Mouse (Mus musculus): Measurements from ENCODE around the gene Dph5. TPM values are rescaled to one million over a fixed set of nuclear protein-coding genes. Genes with fewer than 3 reads are reported as not detected.
"Not testable (repeated sequence)": the region's sequence is repeated elsewhere in the genome, so short reads cannot be mapped to it uniquely, and the experiment has no call there.

The Dph5 gene
- polyA plus RNA-seq, 1 experiment from 2014 or later, result 35.1 TPM

DNA sequence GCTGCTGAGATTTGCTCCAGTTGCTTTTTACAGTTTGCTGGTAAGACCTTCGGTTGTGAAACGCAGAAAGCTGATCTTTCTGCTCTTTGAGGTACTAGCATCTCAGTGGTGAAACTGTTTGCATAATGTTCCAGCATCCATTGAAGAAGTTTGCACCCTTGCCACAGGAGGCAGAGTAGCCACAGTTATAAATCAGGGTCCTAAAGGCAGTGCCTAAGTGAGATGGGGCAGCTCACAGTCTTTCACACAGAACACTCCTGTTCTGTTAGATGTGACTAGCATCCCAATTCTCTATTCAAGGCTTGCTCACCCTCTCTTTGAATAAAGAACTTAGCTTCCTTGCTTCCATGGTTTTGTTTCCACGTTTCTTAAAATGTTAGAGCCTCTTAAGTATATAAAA lies 17.4 kb downstream of the Dph5 start:
- Histone ChIP-seq H3K9me3 (no peaks in the 10 kb centered on the region), H3K4me3 (no peak overlapping the region), H3K27ac (no peak overlapping the region), H3K4me1 (no peaks in the 10 kb centered on the region), H3K36me3 (replicated peaks) (peaks cover 45% of the 10 kb centered on the region), H3K27me3 (ENCODE audit: poor library complexity, severe bottlenecking) (no peaks in the 10 kb centered on the region)
- no peak for DNase-seq (ENCODE audit: extremely low spot score, low spot score)
- 91% methylated on average over 3 of the region's 3 CpGs for WGBS

DNA sequence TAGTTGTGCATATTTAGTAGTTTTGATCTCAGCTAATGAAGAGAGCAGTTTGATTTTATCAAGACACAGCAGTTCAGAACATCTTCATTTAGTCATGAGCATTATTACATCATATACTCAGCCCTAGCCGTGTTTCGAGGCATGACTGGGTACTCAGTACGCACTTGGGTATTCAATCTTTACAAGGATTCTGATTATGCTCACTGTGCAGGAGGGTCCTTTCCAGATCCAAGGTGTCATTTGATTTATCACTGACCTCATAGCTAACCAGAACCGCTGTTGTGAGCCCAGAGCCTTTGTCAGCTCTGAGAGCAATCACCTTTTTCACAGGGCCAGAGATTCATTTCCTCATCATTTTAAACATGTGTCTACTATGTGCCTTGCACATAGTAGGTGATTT lies 17.9 kb downstream of the Dph5 start:
- Histone ChIP-seq H3K9me3 (no peaks in the 10 kb centered on the region), H3K27me3 (ENCODE audit: poor library complexity, severe bottlenecking) (no peaks in the 10 kb centered on the region), H3K4me1 (no peaks in the 10 kb centered on the region), H3K36me3 (replicated peaks) (peaks cover 43% of the 10 kb centered on the region), H3K27ac (no peak overlapping the region), H3K4me3 (no peak overlapping the region)
- DNase-seq (ENCODE audit: extremely low spot score, low spot score), result no peak
- 93% methylated on average over 4 of the region's 4 CpGs for WGBS

DNA sequence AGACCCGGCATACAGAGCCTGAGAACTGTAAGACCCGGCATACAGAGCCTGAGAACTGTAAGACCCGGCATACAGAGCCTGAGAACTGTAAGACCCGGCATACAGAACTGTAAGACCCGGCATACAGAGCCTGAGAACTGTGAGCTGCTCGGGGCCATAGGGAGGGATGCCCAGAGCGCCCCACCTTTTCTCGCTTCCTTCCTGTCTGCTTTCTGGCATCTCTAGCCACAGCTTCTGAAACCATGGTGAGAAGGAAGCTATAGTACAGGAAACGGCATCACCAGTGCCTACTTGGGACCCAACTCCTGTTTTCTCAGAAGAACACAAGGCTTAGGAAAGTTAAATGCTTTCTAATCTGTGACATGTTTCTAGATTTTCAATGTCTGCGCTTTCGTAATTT lies 19.8 kb downstream of the Dph5 start:
- not testable (repeated sequence) for DNase-seq (ENCODE audit: extremely low spot score, low spot score); H3K27me3 ChIP-seq (ENCODE audit: poor library complexity, severe bottlenecking); H3K27ac ChIP-seq; H3K4me1 ChIP-seq; H3K4me3 ChIP-seq; H3K9me3 ChIP-seq
- WGBS, result 97% methylated on average over 10 of the region's 11 CpGs
- H3K36me3 ChIP-seq (replicated peaks), result peaks cover 31% of the 10 kb centered on the region

DNA sequence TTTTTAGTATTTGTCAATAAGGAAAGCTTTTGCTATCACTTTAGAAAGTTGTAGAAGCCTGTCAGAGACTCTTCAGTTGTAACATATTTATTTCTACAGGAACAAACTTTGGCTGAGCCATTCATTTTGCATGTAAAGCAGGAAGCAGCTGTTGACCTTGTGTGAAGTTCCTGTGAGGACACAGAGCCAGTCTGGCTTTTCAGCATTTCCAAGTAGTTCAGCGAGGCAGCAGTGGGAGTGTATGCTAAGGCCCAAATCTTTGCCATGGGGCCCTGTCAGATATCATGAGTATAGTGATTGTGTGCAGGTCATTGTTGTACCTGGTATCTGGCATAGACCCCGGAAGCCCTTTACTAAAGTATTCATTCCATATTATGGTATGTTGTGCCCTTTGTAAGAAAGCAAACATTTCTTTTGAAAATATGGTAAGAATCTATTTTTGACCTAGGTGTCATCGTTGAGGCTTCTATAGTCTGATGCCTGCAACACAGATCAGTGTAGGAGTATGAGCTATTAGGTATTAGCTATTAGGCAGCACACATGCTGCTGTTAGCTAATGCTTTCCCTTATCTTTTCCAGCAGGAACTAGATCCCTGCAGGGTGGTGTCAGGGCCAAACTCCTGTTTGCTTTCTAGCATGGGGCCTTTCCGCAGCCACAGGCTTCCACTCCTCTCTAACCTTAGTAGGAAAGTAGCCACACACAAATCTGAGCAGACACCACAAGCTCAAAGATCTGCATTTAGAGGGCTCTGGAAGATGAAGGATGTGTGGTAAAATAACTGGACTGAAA lies 37.0 kb downstream of the Dph5 start:
- Histone ChIP-seq H3K36me3 (replicated peaks) (peaks cover 55% of the 10 kb centered on the region), H3K27ac (no peak overlapping the region), H3K4me1 (0 out of 2 replicates have a peak, but pooled peaks cover 5% of the 10 kb centered on the region), H3K9me3 (no peaks in the 10 kb centered on the region), H3K4me3 (no peak overlapping the region), H3K27me3 (ENCODE audit: poor library complexity, severe bottlenecking) (no peaks in the 10 kb centered on the region)
- WGBS, result 94% methylated on average over 4 of the region's 4 CpGs
- DNase-seq (ENCODE audit: extremely low spot score, low spot score), result no peak

DNA sequence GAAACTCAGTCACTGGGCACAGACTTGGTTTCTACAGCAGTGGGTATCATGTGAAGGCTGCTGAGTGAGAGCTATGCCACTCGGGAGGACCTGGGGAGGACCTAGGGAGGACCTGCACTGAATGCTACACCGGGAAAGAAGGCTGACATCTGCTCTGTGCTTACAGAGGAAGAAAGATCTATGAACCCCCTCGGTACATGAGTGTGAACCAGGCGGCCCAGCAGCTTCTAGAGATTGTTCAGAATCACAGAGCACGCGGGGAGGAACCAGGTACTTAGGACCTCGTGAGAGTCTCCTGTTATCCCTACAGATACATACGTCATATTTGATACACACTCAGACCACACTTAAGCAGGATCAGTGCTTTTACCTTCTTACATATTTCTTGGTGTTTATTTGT lies 38.9 kb downstream of the Dph5 start:
- DNase-seq (ENCODE audit: extremely low spot score, low spot score), result no peak
- Histone ChIP-seq H3K27ac (no peak overlapping the region), H3K4me3 (no peak overlapping the region), H3K9me3 (no peaks in the 10 kb centered on the region), H3K36me3 (replicated peaks) (peaks cover 68% of the 10 kb centered on the region), H3K4me1 (0 out of 2 replicates have a peak, but pooled peaks cover 5% of the 10 kb centered on the region), H3K27me3 (ENCODE audit: poor library complexity, severe bottlenecking) (no peaks in the 10 kb centered on the region)
- 91% methylated on average over 8 of the region's 8 CpGs for WGBS

DNA sequence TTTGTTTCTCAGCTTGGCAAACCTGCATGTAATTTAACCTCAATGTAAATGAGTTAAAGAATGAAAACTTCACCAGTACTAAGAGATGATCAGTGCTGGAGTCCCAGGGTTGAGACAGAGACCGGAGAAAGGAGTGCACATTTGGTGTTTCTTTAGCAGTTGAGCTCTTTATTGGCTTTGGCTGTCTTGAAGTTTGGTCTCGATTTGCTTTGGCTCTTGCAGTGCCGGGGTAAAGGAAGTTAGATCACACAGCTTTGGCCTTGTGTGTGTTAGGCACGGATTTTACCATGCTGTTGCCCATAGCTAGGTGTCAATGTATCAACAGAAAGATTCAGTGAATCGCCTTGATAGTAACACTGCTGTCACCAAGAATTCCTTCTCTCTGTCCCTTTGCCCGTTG lies 44.1 kb downstream of the Dph5 start:
- no peaks in the 10 kb centered on the region for H3K27me3 ChIP-seq (ENCODE audit: poor library complexity, severe bottlenecking)
- WGBS, result 91% methylated on average over 6 of the region's 6 CpGs
- no peak for DNase-seq (ENCODE audit: extremely low spot score, low spot score)
- peaks cover 58% of the 10 kb centered on the region for H3K36me3 ChIP-seq (replicated peaks)
- H3K4me1 ChIP-seq, result 0 out of 2 replicates have a peak, but pooled peaks cover 5% of the 10 kb centered on the region
- H3K4me3 ChIP-seq, result no peak overlapping the region
- no peaks in the 10 kb centered on the region for H3K9me3 ChIP-seq
- H3K27ac ChIP-seq, result no peak overlapping the region

DNA sequence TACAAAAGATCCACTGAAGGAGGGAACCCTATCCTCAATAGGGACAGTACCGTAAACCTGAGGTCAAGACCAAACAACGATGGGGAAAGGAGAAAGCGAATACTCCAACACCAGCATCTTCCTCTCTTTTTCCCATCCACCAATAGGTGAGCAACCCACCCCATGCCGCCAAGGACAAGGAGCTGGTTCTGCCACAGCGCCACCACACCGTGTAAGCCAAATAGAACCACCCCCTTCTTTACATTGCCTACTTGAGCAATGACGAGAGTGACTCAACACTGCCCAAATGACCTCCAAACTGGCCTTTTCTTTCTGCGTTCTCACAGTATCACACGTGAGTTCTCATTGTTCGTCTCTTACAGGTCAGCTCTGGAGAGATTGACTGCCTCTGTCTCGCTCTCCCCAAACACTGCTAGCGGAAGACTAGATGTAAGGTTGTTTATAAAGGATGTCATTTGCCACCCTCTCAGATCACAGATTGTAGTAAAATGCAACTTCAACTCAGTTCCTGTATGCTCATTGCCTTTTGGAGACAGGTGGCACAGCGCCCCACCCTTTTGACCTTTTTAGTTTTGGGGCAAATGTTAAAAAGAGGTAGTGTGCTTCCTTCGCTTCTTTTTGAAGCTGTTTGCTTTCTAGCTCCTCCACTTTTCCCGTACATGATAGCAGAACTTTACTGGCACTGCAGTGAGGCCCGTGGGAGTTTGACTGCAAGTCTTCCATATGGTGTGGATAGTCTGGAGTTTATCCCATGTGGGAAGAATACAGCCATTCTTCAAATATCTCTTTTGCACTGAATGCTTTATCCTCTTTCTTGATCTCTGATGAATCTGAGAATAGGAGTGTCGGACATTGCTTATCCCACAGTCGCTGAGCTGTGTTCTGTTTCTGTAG lies 45.9 kb downstream of the Dph5 start:
- Histone ChIP-seq H3K4me3 (no peak overlapping the region), H3K36me3 (replicated peaks) (peaks cover 51% of the 10 kb centered on the region), H3K4me1 (no peaks in the 10 kb centered on the region), H3K9me3 (no peaks in the 10 kb centered on the region), H3K27me3 (ENCODE audit: poor library complexity, severe bottlenecking) (no peaks in the 10 kb centered on the region), H3K27ac (no peak overlapping the region)
- no peak for DNase-seq (ENCODE audit: extremely low spot score, low spot score)
- 91% methylated on average over 18 of the region's 18 CpGs for WGBS

DNA sequence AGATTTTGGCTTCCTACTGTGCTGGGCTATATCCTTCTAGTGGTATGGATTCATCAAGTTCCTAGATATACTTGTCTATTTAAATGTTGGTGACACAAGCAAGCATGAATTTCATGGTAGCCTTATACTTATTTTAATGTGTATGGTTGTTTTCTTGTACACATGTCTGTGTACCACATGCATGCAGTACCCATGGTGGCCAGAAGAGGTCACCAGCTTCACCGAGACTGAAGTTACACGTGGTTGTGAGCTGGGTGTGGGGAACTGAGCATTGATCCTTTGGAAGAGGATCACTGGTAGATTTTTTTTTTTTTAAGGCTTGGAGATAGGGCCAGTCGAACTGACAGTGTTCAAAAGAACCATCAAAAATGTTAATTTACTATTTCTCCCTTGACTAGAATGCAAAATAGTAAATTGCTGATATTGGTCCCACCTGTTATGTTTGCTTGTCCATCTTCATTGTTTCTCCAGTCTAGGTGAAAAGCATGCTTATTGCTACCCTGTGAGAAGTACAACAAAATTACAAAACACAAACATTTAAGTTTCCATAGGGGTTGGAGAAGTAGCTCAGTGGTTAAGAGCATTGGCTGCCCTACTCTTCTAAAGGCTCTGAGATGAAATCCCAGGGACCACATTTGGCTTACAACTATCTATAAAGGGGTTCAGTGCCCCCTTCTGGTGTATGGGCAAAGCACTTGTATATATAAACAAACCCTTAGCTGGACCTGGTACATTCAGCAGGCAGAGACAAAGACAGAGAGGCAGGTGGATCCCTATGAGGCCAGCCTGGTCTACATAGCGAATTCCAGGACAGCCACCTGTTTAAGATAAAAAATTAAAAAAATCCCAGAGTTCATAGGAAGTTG lies 49.3 kb downstream of the Dph5 start:
- 61% methylated on average over 4 of the region's 4 CpGs for WGBS
- H3K27me3 ChIP-seq (ENCODE audit: poor library complexity, severe bottlenecking), result no peaks in the 10 kb centered on the region
- peak; percentile 41 for DNase-seq (ENCODE audit: extremely low spot score, low spot score)
- no peak overlapping the region for H3K4me3 ChIP-seq
- no peaks in the 10 kb centered on the region for H3K9me3 ChIP-seq
- H3K4me1 ChIP-seq, result no peaks in the 10 kb centered on the region
- peaks cover 48% of the 10 kb centered on the region for H3K36me3 ChIP-seq (replicated peaks)
- H3K27ac ChIP-seq, result no peak overlapping the region

DNA sequence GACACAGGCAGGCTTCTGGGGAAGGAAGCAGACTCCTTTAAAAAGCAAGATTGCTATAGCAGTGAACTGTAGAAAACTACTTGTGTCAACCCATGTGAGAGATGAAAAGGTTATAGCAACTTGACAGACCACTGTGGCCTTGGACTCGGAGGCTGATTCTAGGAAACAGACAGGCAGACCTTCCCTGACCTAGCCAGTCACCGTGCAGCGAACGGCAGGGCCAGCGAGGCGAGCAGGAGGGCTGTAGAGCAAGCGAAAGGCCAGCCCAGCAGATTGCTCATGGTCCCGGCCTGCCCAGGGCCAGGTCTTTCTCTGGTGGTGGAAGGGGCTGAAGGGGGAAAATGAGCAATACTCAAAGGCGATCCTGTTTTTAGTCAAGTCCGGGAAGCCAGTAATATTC lies 50.2 kb downstream of the Dph5 start:
- H3K4me3 ChIP-seq, result no peak overlapping the region
- H3K27ac ChIP-seq, result no peak overlapping the region
- no peaks in the 10 kb centered on the region for H3K9me3 ChIP-seq
- WGBS, result 91% methylated on average over 10 of the region's 10 CpGs
- no peak for DNase-seq (ENCODE audit: extremely low spot score, low spot score)
- no peaks in the 10 kb centered on the region for H3K4me1 ChIP-seq
- no peaks in the 10 kb centered on the region for H3K27me3 ChIP-seq (ENCODE audit: poor library complexity, severe bottlenecking)
- peaks cover 50% of the 10 kb centered on the region for H3K36me3 ChIP-seq (replicated peaks)

DNA sequence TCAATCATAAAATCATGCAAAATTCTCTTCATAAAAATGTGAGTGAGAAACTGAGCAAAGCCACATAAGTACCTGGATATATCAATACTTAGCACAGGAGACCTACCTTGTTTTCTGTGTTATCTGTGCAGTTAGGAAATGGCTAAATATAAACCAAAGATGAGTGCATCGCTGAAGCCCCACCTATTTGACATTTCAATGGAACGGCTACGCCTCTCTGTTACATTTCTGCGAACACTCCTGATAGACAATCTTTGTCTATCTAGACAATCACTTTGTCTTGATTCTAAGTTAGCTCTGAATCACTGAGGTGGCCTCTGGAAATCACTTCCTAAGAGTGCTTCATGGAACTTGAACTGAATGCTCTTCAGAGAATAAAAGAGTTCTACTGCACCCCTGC lies 52.9 kb downstream of the Dph5 start:
- Histone ChIP-seq H3K4me1 (no peaks in the 10 kb centered on the region), H3K9me3 (no peaks in the 10 kb centered on the region), H3K27me3 (ENCODE audit: poor library complexity, severe bottlenecking) (no peaks in the 10 kb centered on the region), H3K27ac (no peak overlapping the region), H3K36me3 (replicated peaks) (peaks cover 68% of the 10 kb centered on the region), H3K4me3 (no peak overlapping the region)
- DNase-seq (ENCODE audit: extremely low spot score, low spot score), result no peak
- WGBS, result 93% methylated on average over 4 of the region's 4 CpGs

DNA sequence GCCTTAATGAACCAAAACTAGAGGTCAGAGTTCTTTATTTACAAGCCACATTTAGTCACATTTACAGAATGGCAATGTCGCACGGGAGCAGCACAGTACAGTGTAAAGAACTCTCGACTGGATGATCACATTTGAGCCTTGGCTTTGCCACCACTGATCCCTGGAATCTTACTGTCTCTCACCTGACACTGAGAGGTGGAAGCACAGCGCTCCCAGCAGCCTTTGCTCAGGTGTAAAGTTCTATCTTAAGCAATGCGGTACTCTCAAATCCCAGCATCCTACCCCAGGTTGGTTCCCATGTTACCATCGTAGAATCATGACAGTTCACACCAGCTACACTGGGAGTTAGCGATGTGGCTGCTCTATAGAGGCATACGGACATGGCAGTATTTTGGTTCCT lies 53.8 kb downstream of the Dph5 start:
- H3K27me3 ChIP-seq (ENCODE audit: poor library complexity, severe bottlenecking), result no peaks in the 10 kb centered on the region
- WGBS, result 94% methylated on average over 8 of the region's 8 CpGs

DNA sequence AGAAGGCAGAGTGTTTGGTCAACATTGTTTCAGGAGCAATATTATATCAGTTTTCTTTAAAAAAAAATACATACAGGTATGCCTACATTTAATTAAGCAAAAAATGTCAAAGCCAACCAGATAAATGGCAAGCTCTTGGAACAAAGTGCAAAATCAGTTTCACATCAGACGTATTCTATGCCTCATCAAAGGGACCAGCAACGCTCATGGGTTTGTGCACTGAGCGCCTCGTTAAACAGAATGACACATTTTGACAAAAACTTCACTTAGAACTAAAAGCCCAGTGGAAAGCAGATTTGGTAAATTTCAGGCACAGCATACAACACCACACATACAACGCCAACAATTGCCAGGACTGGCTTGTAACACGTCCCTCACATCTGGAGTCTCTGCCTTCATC lies 56.7 kb downstream of the Dph5 start:
- 90% methylated on average over 6 of the region's 6 CpGs for WGBS
- Histone ChIP-seq H3K27ac (no peak overlapping the region), H3K4me3 (no peak overlapping the region), H3K36me3 (replicated peaks) (peaks cover 73% of the 10 kb centered on the region), H3K27me3 (ENCODE audit: poor library complexity, severe bottlenecking) (no peaks in the 10 kb centered on the region), H3K9me3 (no peaks in the 10 kb centered on the region), H3K4me1 (no peaks in the 10 kb centered on the region)
- DNase-seq (ENCODE audit: extremely low spot score, low spot score), result no peak

More for the DNA sequence above, 53.8 kb downstream of the Dph5 start:
- H3K36me3 ChIP-seq (replicated peaks), result peaks cover 75% of the 10 kb centered on the region
- H3K9me3 ChIP-seq, result no peaks in the 10 kb centered on the region
- H3K4me1 ChIP-seq, result no peaks in the 10 kb centered on the region
- no peak for DNase-seq (ENCODE audit: extremely low spot score, low spot score)
- H3K4me3 ChIP-seq, result no peak overlapping the region
- H3K27ac ChIP-seq, result no peak overlapping the region
